Mouse (Mus musculus) left cerebral cortex, postnatal 14 days (tissue): ENCODE measurements at regions not wholly inside any gene's neighbourhood (a gene's known extent, or its start where the extent isn't known, plus 50 kb on each side); places are given as distances from the start of the nearest gene placed in this dataset.

Source experiments
- DNase-seq, 2 experiments: peaks; one replicate each; pipeline ENCODE4 v3.0.0; 2021 to 2022; ENCODE audit warnings: low spot score in 2 of 2, mixed read lengths in 1 of 2
- intact Hi-C: fragments of 180-260 bp; cut with DNase I; formaldehyde crosslinking; loops from one replicate; pipeline ENCODE4 v1.15.1; 2025

GRCm38 (mm10) chr6:16064691-16065090 lies 344.2 kb downstream of the Mdfic start:
- no peak for DNase-seq
- intact Hi-C loops = no loop called here

GRCm38 (mm10) chr6:16065121-16065520 lies 344.7 kb downstream of the Mdfic start:
- DNase-seq = no peak
- intact Hi-C loops = no loop called here

DNA sequence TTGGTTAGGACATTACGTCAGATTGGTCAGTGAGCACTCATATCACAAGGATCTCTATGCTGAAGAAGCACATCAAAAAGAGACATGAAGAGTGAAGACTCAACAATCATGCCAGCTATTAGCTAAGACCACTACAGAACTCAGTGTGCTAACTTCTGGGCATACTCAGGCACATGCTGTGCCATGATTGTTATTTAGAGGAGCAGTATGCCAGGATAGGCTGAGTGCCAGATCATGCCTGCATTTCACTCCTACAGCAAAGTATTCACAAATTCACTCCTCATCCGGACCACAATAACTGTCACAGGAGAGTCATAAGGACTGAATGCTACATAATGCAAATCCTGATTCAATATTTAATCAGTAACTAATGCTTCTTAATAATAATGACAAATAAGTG lies 355.8 kb downstream of the Mdfic start:
- peak in 1 of 2 experiments; percentile 9 for DNase-seq
- intact Hi-C loops = no loop called here

DNA sequence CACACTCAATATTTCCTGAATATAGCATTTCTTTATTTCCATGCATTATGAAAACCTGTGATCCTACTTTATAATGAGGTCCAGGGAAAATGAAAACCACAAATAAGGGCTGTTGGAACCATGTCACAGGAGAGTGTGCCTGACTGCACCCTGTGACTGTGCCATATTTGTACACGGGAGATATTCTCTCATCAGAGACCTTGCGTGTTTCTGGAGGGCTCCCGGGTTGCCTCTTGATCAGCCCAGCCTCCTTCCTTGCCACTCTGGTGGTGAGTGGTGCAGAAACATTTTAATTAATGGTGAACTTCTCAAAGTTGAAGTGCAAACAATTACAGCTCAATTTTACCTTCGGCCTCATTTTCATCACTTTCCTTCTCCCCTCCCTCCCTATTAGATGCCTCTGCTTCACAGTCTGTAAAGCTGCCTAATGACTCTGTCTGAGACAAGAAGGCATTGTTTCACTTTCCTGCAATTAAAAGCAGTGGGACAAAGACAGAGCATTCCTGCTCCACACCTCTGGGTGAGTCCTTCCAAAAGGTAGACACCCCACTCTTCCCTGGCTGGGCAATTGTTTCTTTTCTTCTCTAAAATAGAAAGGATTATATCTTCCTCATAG lies 356.8 kb downstream of the Mdfic start:
- intact Hi-C loops = no loop called here
- DNase-seq = no peak

DNA sequence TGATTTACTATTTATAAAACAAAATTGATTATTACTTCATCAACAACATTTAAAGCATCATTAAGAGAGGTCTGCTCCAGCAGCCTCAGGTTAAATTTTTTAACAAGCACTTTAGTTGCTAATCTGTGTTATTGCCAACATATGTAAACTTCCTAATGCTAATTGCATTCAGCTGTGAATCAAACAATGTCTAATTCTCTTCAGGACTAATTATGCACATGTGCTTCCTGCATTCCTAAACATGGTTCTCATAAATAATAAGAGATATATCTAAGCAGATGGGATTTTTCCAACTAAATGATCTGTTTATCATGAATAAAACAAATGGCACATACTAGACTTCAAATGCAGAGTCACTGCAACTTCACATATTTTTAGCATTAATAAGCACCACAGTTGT lies 357.5 kb downstream of the Mdfic start:
- intact Hi-C loops = no loop called here

GRCm38 (mm10) chr6:16086952-16087537 lies 366.6 kb downstream of the Mdfic start:
- intact Hi-C loops = no loop called here
- no peak for DNase-seq

More for the DNA sequence above, 357.5 kb downstream of the Mdfic start:
- DNase-seq = no peak

- no peak for DNase-seq
- intact Hi-C loops = no loop called here
Measured at GRCm38 (mm10) chr6:16098761-16099160, 378.3 kb downstream of the Mdfic start.

GRCm38 (mm10) chr6:16141009-16141408 lies 420.5 kb downstream of the Mdfic start:
- intact Hi-C loops = no loop called here
- DNase-seq = no peak

- intact Hi-C loops = no loop called here
- no peak for DNase-seq
Measured at GRCm38 (mm10) chr6:16144538-16144937, 424.1 kb downstream of the Mdfic start.

GRCm38 (mm10) chr6:16150535-16150934 lies 430.1 kb downstream of the Mdfic start:
- DNase-seq = no peak
- intact Hi-C loops = loop anchor here (5.0 to 10.0 kb wide), 2 partner anchors 72 to 824 kb away; no protein-coding TSS in a partner anchor

- no peak for DNase-seq
- intact Hi-C loops = loop anchor here (5.0 to 10.0 kb wide), 2 partner anchors 71 to 823 kb away; no protein-coding TSS in a partner anchor
Measured at GRCm38 (mm10) chr6:16151478-16151877, 431.0 kb downstream of the Mdfic start.

GRCm38 (mm10) chr6:16152691-16153090 lies 432.2 kb downstream of the Mdfic start:
- intact Hi-C loops = loop anchor here (5.0 to 10.0 kb wide), 2 partner anchors 70 to 822 kb away; no protein-coding TSS in a partner anchor
- DNase-seq = no peak

GRCm38 (mm10) chr6:16165012-16165411 lies 444.6 kb downstream of the Mdfic start:
- intact Hi-C loops = no loop called here
- DNase-seq = peak in 1 of 2 experiments; percentile 7

GRCm38 (mm10) chr6:16171871-16172270 lies 451.4 kb downstream of the Mdfic start:
- no peak for DNase-seq
- intact Hi-C loops = no loop called here

GRCm38 (mm10) chr6:16177313-16177712 lies 456.9 kb downstream of the Mdfic start:
- DNase-seq = no peak
- intact Hi-C loops = no loop called here

DNA sequence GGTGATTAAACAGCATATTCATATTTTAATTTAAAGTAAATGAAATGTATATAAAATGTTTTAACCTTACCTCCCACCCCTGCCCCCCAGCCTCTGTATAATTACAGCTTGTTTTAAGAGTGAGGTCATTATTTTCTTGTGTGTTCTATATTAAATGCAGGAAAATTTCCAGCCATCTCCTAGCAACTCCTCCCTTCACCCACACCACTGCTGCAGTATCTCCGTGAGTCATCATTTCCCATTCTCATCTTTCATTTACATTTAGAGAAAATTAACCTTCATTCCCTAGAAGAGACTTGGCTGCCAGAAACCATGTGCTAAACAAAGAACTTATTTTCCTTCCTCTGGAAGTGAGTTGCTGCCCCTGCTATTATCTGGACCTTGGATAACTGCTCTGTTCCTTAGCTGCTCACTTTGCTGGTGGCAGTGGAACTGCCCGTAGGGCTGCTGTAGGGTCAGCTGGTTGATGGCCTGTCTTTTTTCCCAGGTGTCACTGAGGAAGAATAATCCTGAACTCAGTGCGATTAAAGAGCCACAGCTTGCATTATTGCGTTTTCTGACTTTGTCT lies 467.6 kb downstream of the Mdfic start:
- DNase-seq = peak; percentile 41 to 73
- intact Hi-C loops = no loop called here

GRCm38 (mm10) chr6:16212975-16213374 lies 492.5 kb downstream of the Mdfic start:
- intact Hi-C loops = no loop called here
- DNase-seq = no peak

GRCm38 (mm10) chr6:16213635-16214034 lies 493.2 kb downstream of the Mdfic start:
- intact Hi-C loops = no loop called here

GRCm38 (mm10) chr6:16221002-16221627 lies 500.7 kb downstream of the Mdfic start:
- intact Hi-C loops = loop anchor here (5.0 to 10.0 kb wide), 2 partner anchors 69 to 1326 kb away; no protein-coding TSS in a partner anchor
- DNase-seq = peak; percentile 31 to 63

More at GRCm38 (mm10) chr6:16213635-16214034, 493.2 kb downstream of the Mdfic start:
- peak in 1 of 2 experiments; percentile 3 for DNase-seq
